Comparison of ENCODE assay signal across 8 mouse cellular contexts in genomic region chr6:83165026-83165606, GRCm38 (mm10). TPM values are rescaled to one million over a fixed set of nuclear protein-coding genes. Genes with fewer than 3 reads are reported as not detected.
DNase-seq lines count a peak whose midpoint lies in the region; ATAC-seq and TF ChIP-seq lines count a peak whose summit lies in the region.

No protein-coding gene starts in this region.

- H3K79me2 ChIP-seq in C2C12 (ENCODE audit: control insufficient read depth, insufficient read depth) = peaks cover 36% of the 10 kb centered on the region

- peak overlapping the region; percentile 24 for H3ac ChIP-seq in C2C12 (ENCODE audit: control insufficient read depth, insufficient read length, low read depth)

- H3K27ac ChIP-seq in forebrain, embryonic 12.5 days = peak overlapping the region; percentile 56; the same call in 1 of the 2 replicates
- peak overlapping the region; percentile 81 for H3K27ac ChIP-seq in liver, embryonic 12.5 days

- H3K27me3 ChIP-seq in C2C12 (ENCODE audit: control insufficient read depth, insufficient read depth, insufficient read length) = peaks cover 11% of the 10 kb centered on the region
- peaks cover 34% of the 10 kb centered on the region for H3K27me3 ChIP-seq in forebrain, embryonic 12.5 days
- peaks cover 34% of the 10 kb centered on the region for H3K27me3 ChIP-seq in liver, embryonic 12.5 days (replicated peaks)

- H3K4me3 ChIP-seq in C2C12 (ENCODE audit: insufficient read depth, poor library complexity, severe bottlenecking) = peak overlapping the region; percentile 23
- H3K4me3 ChIP-seq in forebrain, embryonic 12.5 days (replicated peaks) = peak overlapping the region; percentile 79
- H3K4me3 ChIP-seq in liver, embryonic 12.5 days = peak overlapping the region; percentile 88

- peak; percentile 16 for DNase-seq in embryo, embryonic 10.5 days (ENCODE audit: low spot score)
- no peak for DNase-seq in embryo, embryonic 9.5 days (ENCODE audit: extremely low spot score)
- no peak for DNase-seq in thymus, postnatal 36 days
- no peak for DNase-seq in frontal cortex, postnatal 10 days (ENCODE audit: low spot score in 2 of 2)
- DNase-seq in kidney, postnatal 14 days = no peak

- no peaks in the 10 kb centered on the region for H3K36me3 ChIP-seq in C2C12 (ENCODE audit: control insufficient read depth, insufficient read depth)
- no peaks in the 10 kb centered on the region for H3K36me3 ChIP-seq in forebrain, embryonic 12.5 days (replicated peaks)
- 0 out of 2 replicates have a peak, but pooled peaks cover 3% of the 10 kb centered on the region for H3K36me3 ChIP-seq in liver, embryonic 12.5 days

- peak overlapping the region; percentile 73 for H3K4me2 ChIP-seq in forebrain, embryonic 12.5 days
- peak overlapping the region; percentile 78 for H3K4me2 ChIP-seq in liver, embryonic 12.5 days

- WGBS in forebrain, embryonic 12.5 days = 7% methylated on average over 6 of the region's 6 CpGs
- 6% methylated on average over 6 of the region's 6 CpGs for WGBS in liver, embryonic 12.5 days (ENCODE audit: insufficient replicate concordance)

- peaks cover 37% of the 10 kb centered on the region for H3K4me1 ChIP-seq in forebrain, embryonic 12.5 days
- H3K4me1 ChIP-seq in liver, embryonic 12.5 days = peaks cover 56% of the 10 kb centered on the region

- H3K79me3 ChIP-seq in C2C12 (ENCODE audit: low read depth) = peaks cover 25% of the 10 kb centered on the region

- H3K9ac ChIP-seq in forebrain, embryonic 12.5 days = peak overlapping the region; percentile 87
- peak overlapping the region; percentile 93 for H3K9ac ChIP-seq in liver, embryonic 12.5 days

- H3K9me3 ChIP-seq in forebrain, embryonic 12.5 days = no peaks in the 10 kb centered on the region
- H3K9me3 ChIP-seq in liver, embryonic 12.5 days (replicated peaks) = no peaks in the 10 kb centered on the region

- no peak for TF ChIP-seq CTCF in C2C12 (IDR thresholded peaks at IDR 0.05; ENCODE audit: control insufficient read depth, insufficient read depth, insufficient read length)

- ATAC-seq in forebrain, embryonic 12.5 days (ENCODE audit: low FRiP score) = peak; percentile 18
- ATAC-seq in liver, embryonic 12.5 days = peak; percentile 11; the same call in 1 of the 2 replicates

TF ChIP-seq in C2C12, 6 proteins besides CTCF, POLR2A, EP300 and RAD21:
- TF ChIP-seq CEBPB (IDR thresholded peaks at IDR 0.05; ENCODE audit: low read depth) (no peak), MYOG (IDR thresholded peaks at IDR 0.05; ENCODE audit: control insufficient read depth, extremely low read depth, insufficient read length) (no peak), USF1 (IDR thresholded peaks at IDR 0.05; ENCODE audit: low read depth) (no peak), MYOD1 (IDR thresholded peaks at IDR 0.05; ENCODE audit: control insufficient read depth, insufficient read length, low read depth) (no peak), MAX (IDR thresholded peaks at IDR 0.05) (no peak), FOSL1 (IDR thresholded peaks at IDR 0.05; ENCODE audit: insufficient read depth, low read length, poor library complexity, severe bottlenecking) (no peak)

RNA-seq across cellular contexts. Expression of gene Dctn1, which starts 0.6 kb away (rescaled TPM):
- polyA plus RNA-seq in C2C12 (2012; fragmentation: generic; extraction: Trizol) = 83.0 TPM
- 128 and 137 TPM in 2 replicates for polyA plus RNA-seq in forebrain, embryonic 12.5 days (2016; fragmentation: Nextera tagmentation; extraction: Ambion mirVana)
- polyA plus RNA-seq in liver, embryonic 12.5 days (2016; fragmentation: Nextera tagmentation; extraction: Ambion mirVana) = 46.9 and 48.2 TPM in 2 replicates

RNA-seq across cellular contexts. Expression of gene 1700003E16Rik, which starts 8.9 kb away (rescaled TPM):
- polyA plus RNA-seq in C2C12 (2012; fragmentation: generic; extraction: Trizol) = 1.1 TPM
- polyA plus RNA-seq in forebrain, embryonic 12.5 days (2016; fragmentation: Nextera tagmentation; extraction: Ambion mirVana) = 1.8 and 2.7 TPM in 2 replicates
- polyA plus RNA-seq in liver, embryonic 12.5 days (2016; fragmentation: Nextera tagmentation; extraction: Ambion mirVana) = 0.19 and 0.35 TPM in 2 replicates

RNA-seq across cellular contexts. Expression of gene Wdr54, which starts 8.9 kb away (rescaled TPM):
- polyA plus RNA-seq in C2C12 (2012; fragmentation: generic; extraction: Trizol) = 9.5 TPM
- polyA plus RNA-seq in forebrain, embryonic 12.5 days (2016; fragmentation: Nextera tagmentation; extraction: Ambion mirVana) = 12.5 and 15.4 TPM in 2 replicates
- 0.81 and 1.1 TPM in 2 replicates for polyA plus RNA-seq in liver, embryonic 12.5 days (2016; fragmentation: Nextera tagmentation; extraction: Ambion mirVana)

RNA-seq across cellular contexts. Expression of gene Rtkn, which starts 29.9 kb away (rescaled TPM):
- polyA plus RNA-seq in C2C12 (2012; fragmentation: generic; extraction: Trizol) = 42.1 TPM
- polyA plus RNA-seq in forebrain, embryonic 12.5 days (2016; fragmentation: Nextera tagmentation; extraction: Ambion mirVana) = 19.9 and 20.1 TPM in 2 replicates
- 11.8 and 12.6 TPM in 2 replicates for polyA plus RNA-seq in liver, embryonic 12.5 days (2016; fragmentation: Nextera tagmentation; extraction: Ambion mirVana)

RNA-seq across cellular contexts. Expression of gene Ino80b, which starts 39.9 kb away (rescaled TPM):
- polyA plus RNA-seq in C2C12 (2012; fragmentation: generic; extraction: Trizol) = 33.6 TPM
- polyA plus RNA-seq in forebrain, embryonic 12.5 days (2016; fragmentation: Nextera tagmentation; extraction: Ambion mirVana) = 19.0 and 20.6 TPM in 2 replicates
- 12.1 and 13.0 TPM in 2 replicates for polyA plus RNA-seq in liver, embryonic 12.5 days (2016; fragmentation: Nextera tagmentation; extraction: Ambion mirVana)

Comparison
In these comparisons a context has a peak if more than half of its experiments do, and no peak if none do; other contexts are left out.
1. H3K4me3 ChIP-seq: peak in every context shown above with its lines; median percentile 88 in liver, embryonic 12.5 days; 79 in forebrain, embryonic 12.5 days; 23 in C2C12.